ENCODE assay signal across 9 mouse cellular contexts in genomic region chr17:88325910-88326739, GRCm38 (mm10).
DNase-seq lines count a peak whose midpoint lies in the region; ATAC-seq lines count a peak whose summit lies in the region.
"Had no signal": no experiment of that assay in that cellular context is flagged by ENCODE, and none has a peak within 500 bp of the region (broad histone marks: within the 10 kb centered on the region; RNA-seq: fewer than 3 reads in every experiment).

No protein-coding gene starts in this region.

- H3K9ac ChIP-seq in kidney, embryonic 14.5 days (ENCODE audit: low read depth, low read length) = no peak overlapping the region

- 28% methylated on average over 12 of the region's 12 CpGs for WGBS in kidney, embryonic 14.5 days

- H3K4me3 ChIP-seq in kidney, embryonic 14.5 days (ENCODE audit: low read length) = no peak overlapping the region
- H3K4me3 ChIP-seq: myocyte had no signal

- no peak overlapping the region for H3K27ac ChIP-seq in kidney, embryonic 14.5 days (ENCODE audit: low read depth, low read length)

- ATAC-seq in kidney, embryonic 14.5 days (ENCODE audit: low FRiP score, low TSS enrichment) = no peak

- peaks cover 6% of the 10 kb centered on the region for H3K9me3 ChIP-seq in kidney, embryonic 14.5 days (ENCODE audit: control insufficient read depth, low read length)

- no peaks in the 10 kb centered on the region for H3K27me3 ChIP-seq in kidney, embryonic 14.5 days (ENCODE audit: control insufficient read depth, insufficient read depth, low read length)

- H3K36me3 ChIP-seq in kidney, embryonic 14.5 days (ENCODE audit: control insufficient read depth, insufficient read depth, low read length) = no peaks in the 10 kb centered on the region

- H3K4me1 ChIP-seq in kidney, embryonic 14.5 days (ENCODE audit: control insufficient read depth, insufficient read depth, low read length) = peaks cover 12% of the 10 kb centered on the region; the same call in 1 of the 2 replicates

- DNase-seq in kidney, adult 11 months = peak; percentile 34
- DNase-seq in forelimb bud, embryonic 11.5 days (ENCODE audit: low read depth, low spot score) = peak; percentile 48
- DNase-seq in layer of hippocampus, adult 8-10 months (ENCODE audit: low spot score in 2 of 2) = peak; percentile 53 to 70
- peak; percentile 47 for DNase-seq in neural tube, embryonic 10.5 days (ENCODE audit: extremely low spot score, low spot score)
- no peak for DNase-seq in heart, postnatal 4 days
- DNase-seq in ovary, postnatal 14 days (ENCODE audit: low spot score) = no peak
- DNase-seq in spleen, adult 12 weeks (ENCODE audit: low spot score) = no peak

- no peak overlapping the region for H3K4me2 ChIP-seq in kidney, embryonic 14.5 days (replicated peaks; ENCODE audit: low read depth, low read length)

Comparison
In these comparisons a context has a peak if more than half of its experiments do, and no peak if none do; other contexts are left out.
1. DNase-seq: peak in kidney, adult 11 months (single experiment), forelimb bud, embryonic 11.5 days (single experiment), layer of hippocampus, adult 8-10 months (2 of 2) and neural tube, embryonic 10.5 days (single experiment); none in heart, postnatal 4 days (single experiment), ovary, postnatal 14 days (single experiment) and spleen, adult 12 weeks (single experiment).